Mouse (Mus musculus) telencephalon, adult 2 months (tissue): ENCODE data around the gene Hsf5.
A peak's percentile ranks its signal among the peaks of the same experiment; 100 is the strongest.

Source experiments
- DNase-seq: peaks from one replicate; pipeline ENCODE4 v3.0.0-alpha.2; 2011; ENCODE audit warnings: low read depth, low spot score

Gene Hsf5

DNA sequence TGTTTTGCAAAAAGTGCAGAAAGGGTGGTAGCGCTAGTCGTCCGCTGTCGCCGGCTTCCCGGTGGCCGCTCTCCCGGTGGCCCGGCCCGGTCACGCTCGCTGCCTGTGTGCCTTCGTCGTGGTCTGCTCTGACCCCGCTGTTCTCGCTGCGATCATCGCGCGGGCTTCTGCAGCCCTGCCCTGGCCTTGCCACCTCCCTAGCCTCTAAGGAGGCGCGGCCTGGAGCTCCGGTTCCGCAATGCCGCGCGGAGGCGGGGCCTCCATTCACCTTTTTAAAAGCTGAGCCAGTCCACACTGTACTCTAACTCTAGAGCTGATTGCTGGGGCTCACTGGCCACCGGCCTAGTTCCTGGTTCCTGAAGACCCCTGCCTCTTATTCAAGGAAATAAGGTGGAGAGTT, 22.2 kb downstream of the Hsf5 start:
- DNase-seq, result no peak

DNA sequence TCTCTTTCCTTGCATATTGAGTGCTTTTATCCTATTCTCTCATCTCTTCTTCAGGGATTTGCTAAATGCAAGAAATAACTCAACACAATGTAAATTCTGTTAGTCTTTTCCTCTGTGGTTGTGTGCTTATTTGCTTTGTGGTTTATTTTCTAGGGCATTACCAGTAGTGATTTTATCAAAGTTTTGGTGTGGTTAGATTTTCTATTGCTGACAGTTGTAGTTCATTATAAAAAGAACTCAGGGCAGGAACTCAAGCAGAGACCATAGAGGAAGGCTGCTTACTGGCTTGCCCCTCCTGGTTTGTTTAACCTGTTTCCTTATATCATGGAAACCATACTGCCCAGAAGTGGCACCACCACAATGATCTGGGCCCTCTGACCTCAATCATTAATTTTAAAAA, 25.9 kb downstream of the Hsf5 start:
- DNase-seq, result no peak

GRCm38 (mm10) chr11:87654693-87655092, 37.7 kb downstream of the Hsf5 start:
- DNase-seq, result no peak

GRCm38 (mm10) chr11:87659216-87659615, 42.3 kb downstream of the Hsf5 start:
- DNase-seq, result no peak

DNA sequence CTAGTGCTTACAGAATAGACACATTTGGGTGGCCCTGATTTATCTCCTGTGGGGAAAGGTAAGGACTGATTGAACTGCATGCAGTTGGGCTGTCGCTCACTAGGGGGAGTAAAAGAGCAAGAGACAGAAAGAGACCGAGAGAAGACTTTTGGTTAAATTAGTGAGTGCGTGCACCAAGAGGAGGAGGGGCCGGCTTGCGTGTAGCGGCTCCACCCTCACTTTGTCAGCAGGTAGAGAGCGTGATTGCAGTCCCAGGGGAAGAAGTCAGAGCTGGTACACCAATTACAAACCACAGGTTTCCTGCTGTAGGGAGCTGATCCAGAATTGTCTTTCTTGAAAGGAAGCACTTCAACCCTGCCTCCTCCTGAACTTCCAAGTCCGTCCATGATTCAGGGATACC, 45.4 kb downstream of the Hsf5 start, which contains the start of gene Rnf43:
Gene Rnf43 (plus strand): TSS at position 316 of the 400 bp plus-strand sequence.
- DNase-seq, result peak; percentile 73

GRCm38 (mm10) chr11:87662822-87663221, 45.9 kb downstream of the Hsf5 start:
- no peak for DNase-seq

GRCm38 (mm10) chr11:87663948-87664347, 47.0 kb downstream of the Hsf5 start:
- DNase-seq, result no peak

DNA sequence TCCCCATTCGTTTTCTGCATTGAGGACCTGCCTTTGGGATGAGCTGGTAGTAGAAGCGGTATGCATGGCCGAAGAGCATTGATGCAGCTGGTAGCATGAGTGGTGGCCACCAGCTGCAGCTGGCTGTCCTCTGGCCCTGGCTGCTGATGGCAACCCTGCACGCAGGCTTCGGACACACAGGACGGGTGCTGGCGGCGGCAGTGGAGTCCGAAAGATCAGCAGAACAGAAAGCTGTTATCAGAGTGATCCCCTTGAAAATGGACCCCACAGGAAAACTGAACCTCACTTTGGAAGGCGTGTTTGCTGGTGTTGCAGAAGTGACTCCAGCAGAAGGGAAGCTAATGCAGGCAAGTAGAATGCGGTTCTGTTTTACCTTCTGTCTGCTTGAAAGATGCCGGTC, 47.6 kb downstream of the Hsf5 start:
- DNase-seq, result no peak

DNA sequence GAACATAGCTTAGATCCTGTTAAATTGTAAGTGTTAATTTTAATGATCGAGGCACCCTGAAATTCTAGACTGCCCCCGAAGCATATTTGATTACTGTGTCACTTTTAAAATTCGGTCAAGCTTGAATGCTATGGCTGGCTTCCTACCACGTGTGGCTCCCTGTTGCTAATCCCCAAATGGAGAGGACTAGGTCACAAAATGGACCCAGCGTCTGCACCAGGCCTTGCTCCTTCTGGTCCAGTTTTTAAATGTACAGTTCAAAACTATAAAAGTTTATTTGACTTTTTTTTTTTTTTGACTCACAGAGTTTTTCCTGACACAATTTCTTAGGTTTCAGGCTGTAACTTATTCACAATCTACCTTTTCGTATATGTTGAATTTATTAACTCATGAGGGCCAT, 48.3 kb downstream of the Hsf5 start:
- no peak for DNase-seq

DNA sequence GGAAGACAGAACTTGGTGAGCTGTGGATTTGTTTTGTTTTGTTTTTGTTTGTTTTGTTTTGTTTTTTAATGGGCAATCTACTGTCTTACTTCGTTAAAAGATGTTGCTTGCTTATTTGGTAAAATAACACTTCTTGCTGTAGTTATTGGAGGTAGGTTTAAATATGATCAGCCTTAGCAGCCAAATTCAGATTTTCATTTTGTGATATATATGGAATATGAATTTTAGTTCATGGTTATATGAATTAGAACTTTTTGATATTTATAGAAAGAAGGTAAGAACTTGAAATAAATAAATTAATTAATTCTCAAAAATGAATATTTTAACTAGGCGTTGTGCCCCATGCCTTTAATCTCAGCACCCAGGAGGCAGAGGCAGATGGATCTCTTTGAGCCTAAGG, 48.7 kb downstream of the Hsf5 start:
- no peak for DNase-seq

GRCm38 (mm10) chr11:87666256-87667035, 49.5 kb downstream of the Hsf5 start:
- no peak for DNase-seq

DNA sequence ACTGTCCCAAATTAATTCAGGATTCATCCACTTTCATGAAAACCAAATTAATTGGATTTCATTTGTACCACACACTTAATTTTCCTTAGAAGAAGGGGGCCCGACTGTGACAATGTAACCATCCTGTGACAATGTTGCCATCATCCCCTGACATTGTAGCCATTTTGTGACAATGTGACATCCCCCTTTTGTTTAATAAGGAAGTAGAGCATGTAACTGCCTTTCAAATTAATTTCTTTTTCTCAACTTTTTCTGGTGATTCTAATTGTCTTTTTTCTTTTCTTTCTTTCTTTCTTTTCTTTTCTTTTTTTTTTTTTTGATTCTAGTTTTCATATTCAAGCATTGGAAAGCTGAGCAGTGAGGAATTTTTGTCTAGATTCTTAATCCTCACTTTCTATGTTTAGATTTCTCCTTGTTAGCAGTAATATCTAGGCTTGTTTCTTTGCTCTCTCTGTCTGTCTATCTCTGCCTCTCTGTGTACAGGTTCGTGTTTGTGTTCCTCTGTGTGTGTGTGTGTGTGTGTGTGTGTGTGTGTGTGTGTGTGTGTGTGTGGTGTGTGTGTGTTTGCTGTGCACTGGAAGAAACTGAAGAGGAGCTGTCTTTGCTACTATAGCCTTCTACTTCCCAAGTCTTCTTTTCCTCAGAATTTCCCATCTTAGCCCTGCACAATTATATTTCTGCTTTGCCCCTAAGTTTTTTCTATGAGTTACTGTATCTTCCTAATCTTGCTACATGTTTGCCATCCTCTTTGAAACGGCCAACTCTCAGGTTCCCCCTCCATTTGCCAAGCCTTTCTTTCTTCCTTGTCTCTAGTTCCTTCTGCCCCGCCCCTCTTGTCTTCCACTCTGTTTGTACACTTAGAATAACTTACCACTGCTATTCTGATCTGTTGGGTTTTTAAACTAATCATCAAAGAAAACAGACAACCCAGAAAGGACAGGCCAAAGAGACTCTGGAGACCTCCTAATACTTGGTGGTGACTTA, 50.4 kb downstream of the Hsf5 start:
- no peak for DNase-seq

DNA sequence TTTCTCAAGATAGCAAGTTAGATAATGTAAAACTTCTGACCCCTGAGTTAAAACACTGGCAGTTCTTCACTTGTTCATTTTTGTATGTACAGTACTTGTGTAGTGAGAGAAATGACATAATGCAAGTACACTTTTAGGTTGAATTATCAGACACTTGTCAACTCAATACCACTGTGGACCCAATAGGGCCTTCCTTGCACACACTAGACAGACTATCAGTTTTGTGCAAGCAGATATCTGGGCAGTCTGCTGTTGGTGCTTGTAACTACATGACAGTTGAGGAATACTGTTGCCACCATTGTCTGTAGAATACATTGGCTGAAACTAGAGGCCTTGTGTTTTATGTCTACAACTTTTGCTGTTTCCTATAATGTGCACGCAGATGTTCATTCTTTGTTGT, 56.3 kb downstream of the Hsf5 start:
- no peak for DNase-seq

DNA sequence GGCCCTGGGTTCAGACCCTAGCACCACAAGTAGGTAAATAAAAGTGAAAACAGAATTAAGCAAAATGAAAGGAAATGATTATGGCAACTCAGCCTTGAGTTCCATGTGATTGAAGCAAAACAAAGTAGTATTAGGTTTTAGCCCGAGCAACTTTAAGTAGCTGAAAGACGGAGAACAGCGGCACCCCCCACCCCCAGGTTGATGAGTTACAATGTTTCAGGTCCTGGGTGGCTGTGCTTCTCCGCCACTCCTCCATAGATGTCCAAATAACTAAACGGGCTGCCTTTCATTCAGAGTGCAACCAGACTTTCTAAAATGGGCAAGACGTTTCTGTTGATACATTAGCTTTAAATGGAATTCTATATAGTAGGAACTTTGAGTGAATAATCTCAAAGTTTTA, 58.6 kb downstream of the Hsf5 start:
- DNase-seq, result no peak

DNA sequence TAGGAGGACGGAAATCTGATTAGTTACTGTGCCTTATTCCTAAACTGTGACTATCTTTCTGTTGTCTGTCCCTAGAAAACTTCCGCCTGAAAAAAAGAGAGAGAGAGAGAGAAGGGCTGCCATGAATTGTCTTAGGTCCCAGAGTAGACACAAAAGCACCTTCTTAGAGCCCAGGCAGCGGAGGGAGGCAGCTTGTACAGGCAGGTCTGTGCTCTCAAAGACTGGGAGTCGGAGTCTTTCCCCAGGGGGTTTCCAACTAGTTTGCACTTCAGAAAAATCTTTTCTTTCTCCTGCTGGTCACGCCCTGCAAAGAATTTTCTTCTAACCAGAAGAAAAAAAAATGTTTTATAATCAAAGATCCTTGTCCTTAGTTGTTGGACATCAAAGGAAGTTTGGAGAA, 60.8 kb downstream of the Hsf5 start:
- DNase-seq, result no peak

DNA sequence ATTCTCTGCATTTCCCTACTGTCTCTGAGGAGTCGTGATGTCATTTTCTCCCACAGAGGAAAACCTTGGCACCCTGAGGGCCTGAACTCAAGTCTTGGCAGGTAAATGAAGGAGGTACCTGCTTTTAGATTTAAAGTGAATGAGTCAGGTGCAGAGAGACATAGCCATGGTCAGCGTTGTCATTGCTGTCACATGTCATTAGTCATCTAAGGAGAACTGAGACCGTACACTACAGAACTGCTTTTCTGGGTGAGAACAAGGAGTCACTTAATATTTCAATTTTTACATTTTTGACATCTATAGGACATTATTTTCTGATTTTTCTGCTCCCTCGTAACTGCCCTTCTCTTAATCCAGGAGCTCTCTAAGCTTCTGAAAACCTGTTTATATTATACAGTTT, 61.6 kb downstream of the Hsf5 start:
- no peak for DNase-seq

DNA sequence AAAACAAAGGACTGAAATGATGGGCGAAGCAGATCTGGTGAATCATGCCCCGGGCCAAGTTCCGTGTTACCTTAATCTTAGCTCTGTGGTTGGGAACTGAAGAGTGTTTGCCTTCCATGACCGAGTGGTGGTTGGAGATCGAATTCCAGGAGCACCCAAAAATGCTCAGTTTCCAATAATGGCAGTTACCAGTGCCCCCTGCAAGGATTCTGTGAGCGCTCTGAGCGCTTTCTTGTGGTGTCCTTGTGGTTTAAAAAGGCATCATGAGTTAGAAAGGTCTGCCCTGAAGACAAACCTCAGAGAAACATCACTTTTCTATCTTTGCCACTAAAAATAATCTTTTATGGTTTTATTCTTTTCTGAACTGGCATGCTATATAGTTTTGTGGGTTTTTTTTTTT, 62.0 kb downstream of the Hsf5 start:
- no peak for DNase-seq

- DNase-seq, result no peak
Observed at GRCm38 (mm10) chr11:87680786-87681185, 63.8 kb downstream of the Hsf5 start.

GRCm38 (mm10) chr11:87682096-87682495, 65.1 kb downstream of the Hsf5 start:
- DNase-seq, result no peak

- DNase-seq, result no peak
Observed at GRCm38 (mm10) chr11:87682838-87683571, 66.0 kb downstream of the Hsf5 start.

DNA sequence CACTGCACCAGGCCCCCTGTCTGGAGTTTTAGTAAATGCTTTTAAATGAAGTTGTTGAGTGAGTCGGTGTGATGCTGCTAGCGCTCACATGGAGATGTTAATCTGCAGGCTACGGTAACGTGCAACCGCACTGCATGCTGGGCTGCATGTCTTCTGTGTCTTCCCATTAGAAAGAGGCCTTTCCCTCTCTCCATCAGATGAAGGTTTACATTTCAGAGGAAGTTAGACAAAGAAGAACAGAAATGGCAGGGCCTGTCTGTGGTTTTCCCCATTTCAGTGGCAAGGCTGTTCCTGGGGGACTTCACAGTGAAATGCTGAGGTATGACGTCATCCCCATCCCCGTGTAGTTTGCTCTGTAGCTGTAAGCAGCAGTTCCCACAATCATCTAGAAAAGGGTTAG, 69.4 kb downstream of the Hsf5 start:
- DNase-seq, result no peak
